Mouse (Mus musculus) embryonic fibroblast, embryonic 13.5 days (primary cell): ENCODE results near the gene Aip.

ENCODE experiments used
- CTCF ChIP-seq: IDR thresholded peaks from 2 replicates; pipeline ENCODE4 v1.5.1; 2011; ENCODE audit warnings: mild to moderate bottlenecking, control low read depth, low read length, moderate library complexity, borderline replicate concordance; ENCODE audit not compliant: insufficient read depth
- POLR2A ChIP-seq: IDR thresholded peaks from 2 replicates; pipeline ENCODE4 v1.6.1; 2011; ENCODE audit warnings: low read depth, mild to moderate bottlenecking, control low read depth, low read length, moderate library complexity

GRCm38 (mm10) chr19:4159049-4159448, 33.4 kb upstream of the Aip start:
- no peak for TF ChIP-seq CTCF
- TF ChIP-seq POLR2A, result no peak
